Mouse (Mus musculus): Measurements from ENCODE around the gene Taf1d. TPM values are rescaled to one million over a fixed set of nuclear protein-coding genes. Genes with fewer than 3 reads are reported as not detected.

Gene Taf1d
- polyA plus RNA-seq (2012; fragmentation: generic; extraction: Trizol) = 47.0 TPM
- long read RNA-seq, experiment 1, partial matches to known transcripts = 11 of 25 reads
- long read RNA-seq, experiment 1, other reads (novel, unspliced or antisense) = 4 of 25 reads
- long read RNA-seq, experiment 2, transcript Taf1d-214 (1 exons, 1,702 nt) = major isoform, 6 of 27 reads
- long read RNA-seq, experiment 2, partial matches to known transcripts = 9 of 27 reads
- long read RNA-seq, experiment 2, other reads (novel, unspliced or antisense) = 7 of 27 reads

- H3K79me3 ChIP-seq (ENCODE audit: low read depth) = peaks cover 46% of the 10 kb centered on the region
- TF ChIP-seq MYOD1 (IDR thresholded peaks at IDR 0.05; ENCODE audit: control insufficient read depth, insufficient read length, low read depth) = no peak
- TF ChIP-seq FOSL1 (IDR thresholded peaks at IDR 0.05; ENCODE audit: insufficient read depth, low read length, poor library complexity, severe bottlenecking) = no peak
- no peak for TF ChIP-seq USF1 (IDR thresholded peaks at IDR 0.05; ENCODE audit: low read depth)
- no peak for TF ChIP-seq CEBPB (IDR thresholded peaks at IDR 0.05; ENCODE audit: low read depth)
- TF ChIP-seq CTCF (IDR thresholded peaks at IDR 0.05; ENCODE audit: control insufficient read depth, insufficient read depth, insufficient read length) = no peak
- TF ChIP-seq MAX (IDR thresholded peaks at IDR 0.05) = no peak
- no peak for TF ChIP-seq MYOG (IDR thresholded peaks at IDR 0.05; ENCODE audit: control insufficient read depth, extremely low read depth, insufficient read length)
- peaks cover 54% of the 10 kb centered on the region for H3K79me2 ChIP-seq (ENCODE audit: control insufficient read depth, insufficient read depth)
Measured at GRCm38 (mm10) chr9:15305503-15306397, at the start of gene Taf1d. Gene Taf1d (plus strand): TSS chr9:15306214.

GRCm38 (mm10) chr9:15256214-15256613 is 49.8 kb upstream of the Taf1d start:
- H3K4me3 ChIP-seq (ENCODE audit: insufficient read depth, poor library complexity, severe bottlenecking) = no peak overlapping the region

More at GRCm38 (mm10) chr9:15305503-15306397, at the start of gene Taf1d:
- Histone ChIP-seq H3K27me3 (ENCODE audit: control insufficient read depth, insufficient read depth, insufficient read length) (no peaks in the 10 kb centered on the region), H3K36me3 (ENCODE audit: control insufficient read depth, insufficient read depth) (peaks cover 43% of the 10 kb centered on the region), H3ac (ENCODE audit: control insufficient read depth, insufficient read length, low read depth) (peak within 1 kb of the TSS; percentile 80), H3K4me3 (ENCODE audit: insufficient read depth, poor library complexity, severe bottlenecking) (peak within 1 kb of the TSS; percentile 84)

GRCm38 (mm10) chr9:15261980-15262379 is 44.0 kb upstream of the Taf1d start:
- no peaks in the 10 kb centered on the region for H3K27me3 ChIP-seq (ENCODE audit: control insufficient read depth, insufficient read depth, insufficient read length)

More at GRCm38 (mm10) chr9:15256214-15256613, 49.8 kb upstream of the Taf1d start:
- H3K27me3 ChIP-seq (ENCODE audit: control insufficient read depth, insufficient read depth, insufficient read length) = peaks cover 13% of the 10 kb centered on the region
- H3ac ChIP-seq (ENCODE audit: control insufficient read depth, insufficient read length, low read depth) = no peak overlapping the region
- no peaks in the 10 kb centered on the region for H3K79me2 ChIP-seq (ENCODE audit: control insufficient read depth, insufficient read depth)
- peaks cover 8% of the 10 kb centered on the region for H3K36me3 ChIP-seq (ENCODE audit: control insufficient read depth, insufficient read depth)
- no peak for TF ChIP-seq CTCF (IDR thresholded peaks at IDR 0.05; ENCODE audit: control insufficient read depth, insufficient read depth, insufficient read length)
- TF ChIP-seq MYOG (IDR thresholded peaks at IDR 0.05; ENCODE audit: control insufficient read depth, extremely low read depth, insufficient read length) = no peak
- TF ChIP-seq CEBPB (IDR thresholded peaks at IDR 0.05; ENCODE audit: low read depth) = no peak
- no peaks in the 10 kb centered on the region for H3K79me3 ChIP-seq (ENCODE audit: low read depth)

GRCm38 (mm10) chr9:15263487-15263886 is 42.5 kb upstream of the Taf1d start:
- no peak overlapping the region for H3ac ChIP-seq (ENCODE audit: control insufficient read depth, insufficient read length, low read depth)
- H3K79me2 ChIP-seq (ENCODE audit: control insufficient read depth, insufficient read depth) = no peaks in the 10 kb centered on the region
- peaks cover 69% of the 10 kb centered on the region for H3K36me3 ChIP-seq (ENCODE audit: control insufficient read depth, insufficient read depth)
- TF ChIP-seq CTCF (IDR thresholded peaks at IDR 0.05; ENCODE audit: control insufficient read depth, insufficient read depth, insufficient read length) = no peak
- no peak for TF ChIP-seq MYOG (IDR thresholded peaks at IDR 0.05; ENCODE audit: control insufficient read depth, extremely low read depth, insufficient read length)
- TF ChIP-seq MYOD1 (IDR thresholded peaks at IDR 0.05; ENCODE audit: control insufficient read depth, insufficient read length, low read depth) = no peak
- no peak for TF ChIP-seq USF1 (IDR thresholded peaks at IDR 0.05; ENCODE audit: low read depth)
- TF ChIP-seq MAX (IDR thresholded peaks at IDR 0.05) = no peak
- no peak for TF ChIP-seq FOSL1 (IDR thresholded peaks at IDR 0.05; ENCODE audit: insufficient read depth, low read length, poor library complexity, severe bottlenecking)
- TF ChIP-seq CEBPB (IDR thresholded peaks at IDR 0.05; ENCODE audit: low read depth) = no peak
- H3K4me3 ChIP-seq (ENCODE audit: insufficient read depth, poor library complexity, severe bottlenecking) = no peak overlapping the region
- H3K79me3 ChIP-seq (ENCODE audit: low read depth) = no peaks in the 10 kb centered on the region
- H3K27me3 ChIP-seq (ENCODE audit: control insufficient read depth, insufficient read depth, insufficient read length) = no peaks in the 10 kb centered on the region

More at GRCm38 (mm10) chr9:15261980-15262379, 44.0 kb upstream of the Taf1d start:
- Histone ChIP-seq H3K79me3 (ENCODE audit: low read depth) (no peaks in the 10 kb centered on the region), H3K36me3 (ENCODE audit: control insufficient read depth, insufficient read depth) (peaks cover 55% of the 10 kb centered on the region), H3ac (ENCODE audit: control insufficient read depth, insufficient read length, low read depth) (no peak overlapping the region), H3K4me3 (ENCODE audit: insufficient read depth, poor library complexity, severe bottlenecking) (no peak overlapping the region), H3K79me2 (ENCODE audit: control insufficient read depth, insufficient read depth) (no peaks in the 10 kb centered on the region)
- TF ChIP-seq USF1 (IDR thresholded peaks at IDR 0.05; ENCODE audit: low read depth) = no peak

- Histone ChIP-seq H3K79me2 (ENCODE audit: control insufficient read depth, insufficient read depth) (peaks cover 30% of the 10 kb centered on the region), H3K79me3 (ENCODE audit: low read depth) (peaks cover 17% of the 10 kb centered on the region), H3K4me3 (ENCODE audit: insufficient read depth, poor library complexity, severe bottlenecking) (no peak overlapping the region), H3ac (ENCODE audit: control insufficient read depth, insufficient read length, low read depth) (no peak overlapping the region), H3K36me3 (ENCODE audit: control insufficient read depth, insufficient read depth) (peaks cover 74% of the 10 kb centered on the region), H3K27me3 (ENCODE audit: control insufficient read depth, insufficient read depth, insufficient read length) (no peaks in the 10 kb centered on the region)
- TF ChIP-seq MYOG (IDR thresholded peaks at IDR 0.05; ENCODE audit: control insufficient read depth, extremely low read depth, insufficient read length) (no peak), CEBPB (IDR thresholded peaks at IDR 0.05; ENCODE audit: low read depth) (no peak), CTCF (IDR thresholded peaks at IDR 0.05; ENCODE audit: control insufficient read depth, insufficient read depth, insufficient read length) (no peak)
Measured at GRCm38 (mm10) chr9:15273981-15274380, 32.0 kb upstream of the Taf1d start.

GRCm38 (mm10) chr9:15276855-15277254 is 29.2 kb upstream of the Taf1d start:
- Histone ChIP-seq H3K79me2 (ENCODE audit: control insufficient read depth, insufficient read depth) (peaks cover 36% of the 10 kb centered on the region), H3K36me3 (ENCODE audit: control insufficient read depth, insufficient read depth) (peaks cover 46% of the 10 kb centered on the region), H3K4me3 (ENCODE audit: insufficient read depth, poor library complexity, severe bottlenecking) (no peak overlapping the region), H3K79me3 (ENCODE audit: low read depth) (peaks cover 23% of the 10 kb centered on the region), H3ac (ENCODE audit: control insufficient read depth, insufficient read length, low read depth) (no peak overlapping the region), H3K27me3 (ENCODE audit: control insufficient read depth, insufficient read depth, insufficient read length) (no peaks in the 10 kb centered on the region)
- no peak for TF ChIP-seq MAX (IDR thresholded peaks at IDR 0.05)
- TF ChIP-seq MYOD1 (IDR thresholded peaks at IDR 0.05; ENCODE audit: control insufficient read depth, insufficient read length, low read depth) = no peak
